Mouse (Mus musculus) liver, postnatal 0 days (tissue): Measurements from ENCODE around the gene Hist1h3e.
"Not testable (repeated sequence)": the region's sequence is repeated elsewhere in the genome, so short reads cannot be mapped to it uniquely, and the experiment has no call there.

Experiments
- CTCF ChIP-seq: sonication (generic); IDR thresholded peaks from 2 replicates; pipeline ENCODE4 v1.5.1; 2016; ENCODE audit warnings: antibody characterized with exemption, low read depth
- EP300 ChIP-seq: IDR thresholded peaks from 2 replicates; pipeline ENCODE4 v1.6.1; 2016; ENCODE audit warnings: antibody characterized with exemption, low read depth, mild to moderate bottlenecking

- TF ChIP-seq CTCF, EP300: not testable (repeated sequence)
Measured at GRCm38 (mm10) chr13:23574546-23575170, 12.5 kb upstream of the Hist1h3e start.
